Mouse (Mus musculus) cortical plate, adult 2 months (tissue): Measurements from ENCODE around the gene Pcsk7. TPM values are rescaled to one million over a fixed set of nuclear protein-coding genes. Genes with fewer than 3 reads are reported as not detected.
A peak's percentile ranks its signal among the peaks of the same experiment; 100 is the strongest.

Experiments used
- H3K27ac ChIP-seq: fragments of 200-500 bp; 2 replicates; pipeline ENCODE4 v1.5.1; 2012; ENCODE audit warnings: low read length, control low read depth, inconsistent platforms; ENCODE audit not compliant: insufficient read depth
- H3K4me1 ChIP-seq: fragments of 200-500 bp; 2 replicates; pipeline ENCODE4 v1.6.1; 2011; ENCODE audit warnings: low read length; ENCODE audit not compliant: control insufficient read depth, insufficient read depth
- H3K4me3 ChIP-seq: fragments of 200-500 bp; 2 replicates; pipeline ENCODE4 v1.5.1; 2011; ENCODE audit warnings: mild to moderate bottlenecking, low read length, control low read depth; ENCODE audit not compliant: insufficient read depth
- CTCF ChIP-seq: fragments of 200-500 bp; IDR thresholded peaks from 2 replicates; pipeline ENCODE4 v1.5.1; 2011; ENCODE audit warnings: mild to moderate bottlenecking, control low read depth, low read length; ENCODE audit not compliant: insufficient read depth; ENCODE audit errors: extremely low read depth
- POLR2A ChIP-seq: fragments of 200-500 bp; IDR thresholded peaks from 2 replicates; pipeline ENCODE4 v1.6.1; 2011; ENCODE audit warnings: mild to moderate bottlenecking, low read length, control low read depth; ENCODE audit not compliant: insufficient read depth; ENCODE audit errors: extremely low read depth
- polyA plus RNA-seq: library from polyadenylated mRNA; depleted of rRNA; stranded (reverse); fragments of >200 nt; gene quantifications from 2 replicates; pipeline ENCODE4 v1.2.3, GENCODE M21; 2012; rRNA removed

The Pcsk7 gene
- polyA plus RNA-seq, 1 experiment = 28.2 TPM

DNA sequence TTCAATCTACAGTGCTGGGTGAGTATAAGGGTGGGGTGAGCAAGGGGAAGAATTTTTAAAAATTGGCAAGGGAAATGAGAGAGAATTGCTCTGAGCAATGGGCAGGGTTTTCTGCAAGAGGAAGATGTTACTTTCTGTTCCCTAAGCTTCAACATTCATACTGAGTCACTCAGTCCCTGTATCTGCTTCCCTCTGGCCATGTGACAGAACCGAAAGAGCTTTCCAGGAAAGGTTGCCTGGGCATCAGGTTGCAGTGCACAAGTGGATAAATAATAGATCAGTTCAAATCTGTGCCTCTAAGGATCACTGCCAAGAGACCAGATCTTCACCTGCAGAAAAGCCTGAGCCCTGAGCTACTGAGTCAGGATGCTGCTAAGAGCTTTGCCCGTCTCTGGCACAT lies 55.6 kb downstream of the Pcsk7 start:
- Histone ChIP-seq H3K27ac (no peak overlapping the region), H3K4me1 (peaks cover 5% of the 10 kb centered on the region; the same call in 1 of the 2 replicates), H3K4me3 (no peak overlapping the region)
- TF ChIP-seq CTCF (no peak), POLR2A (no peak)

DNA sequence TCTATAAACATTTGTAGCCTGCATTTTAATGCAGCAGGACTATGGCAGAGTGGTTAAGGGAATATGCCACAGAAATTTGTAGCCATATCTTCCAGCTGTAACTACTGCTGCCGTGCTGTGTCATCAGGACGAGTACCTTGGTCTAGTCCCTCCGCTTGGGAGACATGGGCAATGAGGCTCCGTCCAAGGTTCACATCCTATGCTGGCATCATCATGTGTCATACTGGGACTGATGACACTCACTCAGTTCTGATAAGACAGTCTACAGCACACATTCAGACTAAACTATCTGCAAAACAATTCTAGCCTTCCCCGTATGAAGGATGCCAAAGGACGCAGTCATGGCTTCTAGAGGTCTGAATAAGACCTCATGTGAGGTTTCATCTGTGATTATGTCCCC lies 57.3 kb downstream of the Pcsk7 start:
- TF ChIP-seq POLR2A (no peak), CTCF (no peak)
- H3K4me1 ChIP-seq = peaks cover 4% of the 10 kb centered on the region; the same call in 1 of the 2 replicates
- no peak overlapping the region; the same call in 1 of the 2 replicates for H3K27ac ChIP-seq
- H3K4me3 ChIP-seq = no peak overlapping the region

DNA sequence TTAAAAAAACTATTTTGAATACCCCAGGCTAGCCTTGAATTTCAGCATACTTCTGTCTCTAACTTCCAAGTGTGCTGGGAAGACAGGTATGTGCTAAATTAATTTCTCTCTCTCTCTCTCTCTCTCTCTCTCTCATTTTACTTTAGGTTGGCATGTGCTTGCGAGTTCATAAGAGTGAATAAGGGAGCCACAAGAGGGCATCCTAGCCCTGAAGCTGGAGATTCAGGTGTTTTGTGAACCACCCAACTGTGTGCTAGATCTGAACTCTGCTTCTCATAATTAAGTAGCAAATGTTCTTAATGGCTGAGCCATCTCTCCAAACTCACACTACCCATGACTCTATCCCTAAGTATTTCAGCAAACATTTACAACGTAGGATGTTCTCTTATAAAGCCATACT lies 70.6 kb downstream of the Pcsk7 start:
- H3K27ac ChIP-seq = no peak overlapping the region
- H3K4me1 ChIP-seq = no peaks in the 10 kb centered on the region; the same call in 1 of the 2 replicates
- H3K4me3 ChIP-seq = no peak overlapping the region
- TF ChIP-seq POLR2A (no peak), CTCF (peak; percentile 34)

Other genes starting within 250 kb of the Pcsk7 start
- 18.5 and 22.5 TPM in 2 replicates for gene Cep164, start 77.8 kb upstream of the Pcsk7 start, polyA plus RNA-seq
- 50.7 and 56.2 TPM in 2 replicates for gene Bace1, start 67.9 kb upstream of the Pcsk7 start, polyA plus RNA-seq
- gene Rnf214, start 414 bp downstream of the Pcsk7 start, polyA plus RNA-seq = 44.3 and 45.6 TPM in 2 replicates
- 16.0 and 18.3 TPM in 2 replicates for gene Tagln, start 29.6 kb downstream of the Pcsk7 start, polyA plus RNA-seq
- gene Sidt2, start 48.8 kb downstream of the Pcsk7 start, polyA plus RNA-seq = 103 and 117 TPM in 2 replicates
- gene Pafah1b2, start 106.2 kb downstream of the Pcsk7 start, polyA plus RNA-seq = 90.3 and 92.6 TPM in 2 replicates
- 46.5 and 47.0 TPM in 2 replicates for gene Sik3, start 106.3 kb downstream of the Pcsk7 start, polyA plus RNA-seq